Mouse (Mus musculus): Measurements from ENCODE around the gene Ndufs4. TPM values are rescaled to one million over a fixed set of nuclear protein-coding genes. Genes with fewer than 3 reads are reported as not detected.

Ndufs4 gene
- polyA plus RNA-seq, 1 experiment from 2014 or later, result 235 TPM

GRCm38 (mm10) chr13:114351321-114351946, 36.6 kb downstream of the Ndufs4 start:
- no peaks in the 10 kb centered on the region for H3K27me3 ChIP-seq (replicated peaks; ENCODE audit: control insufficient read depth, insufficient read depth, low read length)
- H3K36me3 ChIP-seq (ENCODE audit: control insufficient read depth, insufficient read depth, low read length), result no peaks in the 10 kb centered on the region
- 87% methylated on average over 8 of the region's 8 CpGs for WGBS
- H3K4me3 ChIP-seq (ENCODE audit: low read depth, low read length), result no peak overlapping the region
- no peak for ATAC-seq (replicated peaks; ENCODE audit: low FRiP score)
- DNase-seq (ENCODE audit: low spot score), result no peak
- no peak overlapping the region for H3K27ac ChIP-seq (ENCODE audit: low read depth, low read length)
- no peak overlapping the region for H3K4me2 ChIP-seq
- no peak overlapping the region for H3K9ac ChIP-seq (ENCODE audit: low read depth, low read length)
- no peaks in the 10 kb centered on the region for H3K4me1 ChIP-seq (replicated peaks; ENCODE audit: control insufficient read depth, insufficient read depth, low read length)
- no peaks in the 10 kb centered on the region for H3K9me3 ChIP-seq (ENCODE audit: control insufficient read depth, low read length)

- DNase-seq (ENCODE audit: low spot score) (no peak), ATAC-seq (replicated peaks; ENCODE audit: low FRiP score) (no peak)
- Histone ChIP-seq H3K4me2 (no peak overlapping the region), H3K27me3 (replicated peaks; ENCODE audit: control insufficient read depth, insufficient read depth, low read length) (no peaks in the 10 kb centered on the region), H3K9ac (ENCODE audit: low read depth, low read length) (no peak overlapping the region), H3K36me3 (ENCODE audit: control insufficient read depth, insufficient read depth, low read length) (no peaks in the 10 kb centered on the region), H3K4me1 (replicated peaks; ENCODE audit: control insufficient read depth, insufficient read depth, low read length) (peaks cover 12% of the 10 kb centered on the region), H3K27ac (ENCODE audit: low read depth, low read length) (no peak overlapping the region), H3K9me3 (ENCODE audit: control insufficient read depth, low read length) (no peaks in the 10 kb centered on the region), H3K4me3 (ENCODE audit: low read depth, low read length) (no peak overlapping the region)
- 86% methylated on average over 13 of the region's 13 CpGs for WGBS
Measured at GRCm38 (mm10) chr13:114344979-114345712, 42.9 kb downstream of the Ndufs4 start.

GRCm38 (mm10) chr13:114344220-114344973, 43.7 kb downstream of the Ndufs4 start:
- Histone ChIP-seq H3K27ac (ENCODE audit: low read depth, low read length) (peak overlapping the region; percentile 77), H3K9ac (ENCODE audit: low read depth, low read length) (no peak overlapping the region), H3K9me3 (ENCODE audit: control insufficient read depth, low read length) (no peaks in the 10 kb centered on the region), H3K4me3 (ENCODE audit: low read depth, low read length) (no peak overlapping the region), H3K4me2 (peak overlapping the region; percentile 47; the same call in 1 of the 2 replicates), H3K4me1 (replicated peaks; ENCODE audit: control insufficient read depth, insufficient read depth, low read length) (peaks cover 12% of the 10 kb centered on the region), H3K27me3 (replicated peaks; ENCODE audit: control insufficient read depth, insufficient read depth, low read length) (no peaks in the 10 kb centered on the region), H3K36me3 (ENCODE audit: control insufficient read depth, insufficient read depth, low read length) (no peaks in the 10 kb centered on the region)
- 65% methylated on average over 3 of the region's 3 CpGs for whole genome bisulfite sequencing
- no peak for DNase-seq (ENCODE audit: low spot score)
- peak; percentile 85 for ATAC-seq (replicated peaks; ENCODE audit: low FRiP score)

- H3K36me3 ChIP-seq (ENCODE audit: control insufficient read depth, insufficient read depth, low read length), result no peaks in the 10 kb centered on the region
Measured at GRCm38 (mm10) chr13:114343001-114343400, 45.1 kb downstream of the Ndufs4 start.

GRCm38 (mm10) chr13:114319835-114320389, 68.1 kb downstream of the Ndufs4 start:
- Histone ChIP-seq H3K9me3 (ENCODE audit: control insufficient read depth, low read length) (no peaks in the 10 kb centered on the region), H3K4me3 (ENCODE audit: low read depth, low read length) (no peak overlapping the region), H3K27me3 (replicated peaks; ENCODE audit: control insufficient read depth, insufficient read depth, low read length) (no peaks in the 10 kb centered on the region), H3K4me1 (replicated peaks; ENCODE audit: control insufficient read depth, insufficient read depth, low read length) (no peaks in the 10 kb centered on the region), H3K36me3 (ENCODE audit: control insufficient read depth, insufficient read depth, low read length) (no peaks in the 10 kb centered on the region), H3K9ac (ENCODE audit: low read depth, low read length) (no peak overlapping the region), H3K27ac (ENCODE audit: low read depth, low read length) (no peak overlapping the region), H3K4me2 (no peak overlapping the region)
- WGBS, result 76% methylated on average over 2 of the region's 2 CpGs
- no peak for ATAC-seq (replicated peaks; ENCODE audit: low FRiP score)
- no peak for DNase-seq (ENCODE audit: low spot score)

More at GRCm38 (mm10) chr13:114343001-114343400, 45.1 kb downstream of the Ndufs4 start:
- no peak for DNase-seq (ENCODE audit: low spot score)
- no peak overlapping the region for H3K4me3 ChIP-seq (ENCODE audit: low read depth, low read length)
- peak; percentile 77 for ATAC-seq (replicated peaks; ENCODE audit: low FRiP score)
- no peak overlapping the region for H3K9ac ChIP-seq (ENCODE audit: low read depth, low read length)
- WGBS, result 20% methylated on average over 8 of the region's 8 CpGs
- H3K9me3 ChIP-seq (ENCODE audit: control insufficient read depth, low read length), result no peaks in the 10 kb centered on the region
- no peak overlapping the region for H3K27ac ChIP-seq (ENCODE audit: low read depth, low read length)
- H3K4me1 ChIP-seq (replicated peaks; ENCODE audit: control insufficient read depth, insufficient read depth, low read length), result peaks cover 12% of the 10 kb centered on the region
- no peaks in the 10 kb centered on the region for H3K27me3 ChIP-seq (replicated peaks; ENCODE audit: control insufficient read depth, insufficient read depth, low read length)
- H3K4me2 ChIP-seq, result peak overlapping the region; percentile 47

GRCm38 (mm10) chr13:114319136-114319535, 68.9 kb downstream of the Ndufs4 start:
- Histone ChIP-seq H3K9me3 (ENCODE audit: control insufficient read depth, low read length) (no peaks in the 10 kb centered on the region), H3K4me2 (no peak overlapping the region), H3K4me1 (replicated peaks; ENCODE audit: control insufficient read depth, insufficient read depth, low read length) (no peaks in the 10 kb centered on the region), H3K9ac (ENCODE audit: low read depth, low read length) (no peak overlapping the region), H3K27ac (ENCODE audit: low read depth, low read length) (no peak overlapping the region), H3K36me3 (ENCODE audit: control insufficient read depth, insufficient read depth, low read length) (no peaks in the 10 kb centered on the region), H3K4me3 (ENCODE audit: low read depth, low read length) (no peak overlapping the region), H3K27me3 (replicated peaks; ENCODE audit: control insufficient read depth, insufficient read depth, low read length) (no peaks in the 10 kb centered on the region)
- ATAC-seq (replicated peaks; ENCODE audit: low FRiP score) (no peak), DNase-seq (ENCODE audit: low spot score) (no peak)

- 0 out of 2 replicates have a peak, but pooled peaks cover 2% of the 10 kb centered on the region for H3K9me3 ChIP-seq (ENCODE audit: control insufficient read depth, low read length)
- 83% methylated on average over 3 of the region's 3 CpGs for WGBS
- DNase-seq (ENCODE audit: low spot score), result no peak
Measured at GRCm38 (mm10) chr13:114315374-114315773, 72.7 kb downstream of the Ndufs4 start.

GRCm38 (mm10) chr13:114314953-114315352, 73.1 kb downstream of the Ndufs4 start:
- ATAC-seq (replicated peaks; ENCODE audit: low FRiP score), result no peak; the same call in 1 of the 2 replicates
- no peak overlapping the region for H3K9ac ChIP-seq (ENCODE audit: low read depth, low read length)
- H3K4me2 ChIP-seq, result no peak overlapping the region
- WGBS, result 72% methylated on average over 3 of the region's 3 CpGs
- H3K9me3 ChIP-seq (ENCODE audit: control insufficient read depth, low read length), result 0 out of 2 replicates have a peak, but pooled peaks cover 2% of the 10 kb centered on the region
- no peaks in the 10 kb centered on the region for H3K27me3 ChIP-seq (replicated peaks; ENCODE audit: control insufficient read depth, insufficient read depth, low read length)
- DNase-seq (ENCODE audit: low spot score), result no peak
- H3K36me3 ChIP-seq (ENCODE audit: control insufficient read depth, insufficient read depth, low read length), result 0 out of 2 replicates have a peak, but pooled peaks cover 3% of the 10 kb centered on the region
- H3K4me3 ChIP-seq (ENCODE audit: low read depth, low read length), result no peak overlapping the region
- H3K4me1 ChIP-seq (replicated peaks; ENCODE audit: control insufficient read depth, insufficient read depth, low read length), result no peaks in the 10 kb centered on the region
- no peak overlapping the region for H3K27ac ChIP-seq (ENCODE audit: low read depth, low read length)

More at GRCm38 (mm10) chr13:114315374-114315773, 72.7 kb downstream of the Ndufs4 start:
- Histone ChIP-seq H3K27ac (ENCODE audit: low read depth, low read length) (no peak overlapping the region), H3K4me1 (replicated peaks; ENCODE audit: control insufficient read depth, insufficient read depth, low read length) (no peaks in the 10 kb centered on the region), H3K27me3 (replicated peaks; ENCODE audit: control insufficient read depth, insufficient read depth, low read length) (no peaks in the 10 kb centered on the region), H3K4me3 (ENCODE audit: low read depth, low read length) (no peak overlapping the region), H3K36me3 (ENCODE audit: control insufficient read depth, insufficient read depth, low read length) (0 out of 2 replicates have a peak, but pooled peaks cover 3% of the 10 kb centered on the region), H3K4me2 (no peak overlapping the region), H3K9ac (ENCODE audit: low read depth, low read length) (no peak overlapping the region)
- no peak; the same call in 1 of the 2 replicates for ATAC-seq (replicated peaks; ENCODE audit: low FRiP score)
